Mouse (Mus musculus) neural tube, embryonic 15.5 days (tissue): Measurements from ENCODE around the gene Flt3. TPM values are rescaled to one million over a fixed set of nuclear protein-coding genes. Genes with fewer than 3 reads are reported as not detected.
A peak's percentile ranks its signal among the peaks of the same experiment; 100 is the strongest.

ENCODE experiments used
- ATAC-seq: fragments of 200-750 bp; cut with Nextera tagmentation; 2 replicates; pipeline ENCODE4 v1.8.0; 2017; ENCODE audit warnings: mild to moderate bottlenecking, moderate TSS enrichment, moderate library complexity; ENCODE audit not compliant: low FRiP score
- H3K27ac ChIP-seq: fragments of 300-500 bp; sonication (generic); replicated peaks from 2 replicates; pipeline ENCODE4 v1.5.1; 2015; ENCODE audit warnings: mild to moderate bottlenecking, inconsistent platforms
- H3K27me3 ChIP-seq: fragments of 300-500 bp; sonication (generic); replicated peaks from 2 replicates; pipeline ENCODE4 v1.6.1; 2015; ENCODE audit warnings: inconsistent platforms
- H3K36me3 ChIP-seq: fragments of 300-500 bp; sonication (generic); 2 replicates; pipeline ENCODE4 v1.6.1; 2015; ENCODE audit warnings: inconsistent platforms
- H3K4me1 ChIP-seq: fragments of 300-500 bp; sonication (generic); 2 replicates; pipeline ENCODE4 v1.6.1; 2015; ENCODE audit warnings: inconsistent platforms
- H3K4me2 ChIP-seq: fragments of 300-500 bp; sonication (generic); 2 replicates; pipeline ENCODE4 v1.6.1; 2015; ENCODE audit warnings: inconsistent platforms, mild to moderate bottlenecking, moderate library complexity
- H3K4me3 ChIP-seq: fragments of 300-500 bp; sonication (generic); replicated peaks from 2 replicates; pipeline ENCODE4 v1.5.1; 2015; ENCODE audit warnings: mild to moderate bottlenecking, inconsistent platforms
- H3K9ac ChIP-seq: fragments of 300-500 bp; sonication (generic); replicated peaks from 2 replicates; pipeline ENCODE4 v1.6.1; 2015; ENCODE audit warnings: mild to moderate bottlenecking, inconsistent platforms
- H3K9me3 ChIP-seq: fragments of 300-500 bp; sonication (generic); replicated peaks from 2 replicates; pipeline ENCODE4 v1.6.1; 2016; ENCODE audit warnings: inconsistent platforms
- WGBS: fragments of 180-500 bp; shearing (Covaris S2); methylation state at CpG from one replicate; pipeline ENCODE4 v1.1.7; 2015; ENCODE audit warnings: mixed read lengths; 5-methylcytosine and 5-hydroxymethylcytosine counted together
- microRNA-seq: library from miRNA; unstranded; fragments of <30 nt; microRNA quantifications from one replicate; pipeline ENCODE4, GENCODE M21; 2017
- polyA plus RNA-seq: library from polyadenylated mRNA; unstranded; fragments of >200 nt; fragmentation: Nextera tagmentation; extraction: Ambion mirVana; gene quantifications from 2 replicates; pipeline ENCODE4 v1.2.1, GENCODE M21; 2015

Gene Flt3
- polyA plus RNA-seq, 1 experiment from 2014 or later, result 2.6 TPM

DNA sequence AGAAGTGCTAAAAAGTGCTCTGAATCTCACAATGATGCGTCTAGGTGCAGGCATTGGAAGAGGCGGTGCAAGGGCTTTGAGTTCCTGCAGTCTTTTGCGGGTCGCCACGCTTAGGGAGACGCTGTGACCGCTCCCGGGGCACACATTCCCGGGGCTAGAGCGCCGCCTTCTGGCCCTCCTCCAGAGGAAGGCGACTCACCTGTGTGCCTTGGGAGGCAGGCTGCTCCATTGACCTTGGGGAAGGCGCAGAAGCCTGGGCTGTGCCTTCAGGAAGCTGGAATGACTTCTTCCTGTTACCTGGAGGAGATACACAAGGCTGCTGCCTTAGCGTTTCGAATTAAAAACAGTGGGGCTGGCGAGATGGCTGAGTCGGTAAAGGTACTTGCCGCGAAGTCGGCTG is 106.2 kb downstream of the Flt3 start:
- H3K27ac ChIP-seq, result no peak overlapping the region
- ATAC-seq, result no peak
- H3K9ac ChIP-seq, result no peak overlapping the region
- peaks cover 61% of the 10 kb centered on the region for H3K27me3 ChIP-seq
- no peak overlapping the region for H3K4me3 ChIP-seq
- no peaks in the 10 kb centered on the region for H3K4me1 ChIP-seq
- no peak overlapping the region for H3K4me2 ChIP-seq
- H3K36me3 ChIP-seq, result no peaks in the 10 kb centered on the region
- 28% methylated on average over 20 of the region's 20 CpGs for WGBS
- H3K9me3 ChIP-seq, result no peaks in the 10 kb centered on the region

DNA sequence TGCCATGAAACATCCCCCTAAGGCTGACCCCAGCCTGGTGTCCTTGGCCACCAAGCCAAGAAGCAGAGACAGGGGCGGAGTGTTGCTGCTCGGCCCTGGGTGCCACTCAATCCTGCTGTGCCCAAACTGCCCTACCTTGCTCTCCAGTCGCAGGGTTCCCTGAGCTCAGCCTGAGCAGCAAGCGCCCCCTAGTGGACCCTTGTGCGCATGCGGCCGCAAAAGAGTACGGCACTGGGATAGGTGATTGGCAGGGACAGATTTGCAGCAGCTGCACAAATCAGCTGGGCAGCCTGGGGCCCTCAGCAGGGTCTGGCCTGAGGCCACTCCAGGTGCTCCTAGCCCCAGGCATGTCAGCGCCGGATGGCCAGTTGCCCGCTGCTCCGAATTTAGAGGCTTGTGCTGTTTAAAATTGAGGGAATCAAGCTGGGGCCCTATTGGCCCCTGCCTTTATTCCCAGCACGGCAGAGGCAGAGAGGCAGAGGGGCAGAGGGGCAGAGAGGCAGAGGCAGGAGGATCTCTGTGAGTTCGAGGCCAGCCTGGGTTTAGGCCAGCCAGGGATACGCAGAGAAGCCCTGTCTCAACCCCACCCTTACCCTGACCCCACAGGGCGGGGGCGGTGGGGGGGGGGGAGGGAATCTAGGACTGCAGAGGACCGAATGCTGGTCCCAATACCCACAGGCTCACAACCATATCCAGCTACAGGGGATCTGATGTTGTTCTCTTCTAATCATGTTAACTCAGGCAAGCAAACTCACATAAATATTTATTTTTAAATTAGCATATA is 107.0 kb downstream of the Flt3 start:
- peak; percentile 61 for ATAC-seq
- Histone ChIP-seq H3K4me2 (no peak overlapping the region), H3K4me1 (no peaks in the 10 kb centered on the region), H3K9ac (no peak overlapping the region), H3K27ac (no peak overlapping the region), H3K9me3 (no peaks in the 10 kb centered on the region), H3K4me3 (no peak overlapping the region), H3K36me3 (no peaks in the 10 kb centered on the region), H3K27me3 (peaks cover 53% of the 10 kb centered on the region)
- 21% methylated on average over 18 of the region's 18 CpGs for WGBS

DNA sequence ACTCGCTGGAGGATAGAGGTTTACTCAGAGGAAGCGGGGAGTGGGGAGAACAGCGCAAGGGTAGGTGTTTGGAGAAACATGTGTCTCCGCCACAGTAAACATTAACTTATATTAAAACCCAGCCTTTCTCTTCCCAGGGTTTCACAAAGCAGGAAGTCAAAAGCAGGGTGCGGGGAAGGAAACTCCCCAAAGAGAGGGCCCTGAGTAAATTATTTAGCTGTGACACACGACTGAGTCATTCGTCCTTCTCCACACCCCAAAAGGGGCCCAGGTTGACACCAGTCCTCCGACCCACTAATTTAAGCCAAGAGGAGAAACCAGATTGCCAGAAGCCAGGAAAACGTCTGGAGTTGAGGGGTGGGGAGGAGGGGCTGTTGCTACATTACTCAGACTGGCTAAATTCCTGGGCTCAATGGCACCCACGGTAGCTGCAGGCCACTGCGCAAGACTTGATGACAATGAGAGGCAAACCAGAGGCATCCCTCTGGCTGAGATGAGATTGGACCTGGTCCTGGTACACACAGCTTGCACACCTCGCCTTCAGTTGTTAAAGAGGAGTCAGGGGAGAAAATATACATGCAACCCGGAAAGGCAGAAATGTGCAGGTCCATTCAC is 107.7 kb downstream of the Flt3 start:
- Histone ChIP-seq H3K9me3 (no peaks in the 10 kb centered on the region), H3K9ac (no peak overlapping the region), H3K27ac (no peak overlapping the region), H3K4me1 (no peaks in the 10 kb centered on the region), H3K4me2 (no peak overlapping the region), H3K27me3 (peaks cover 46% of the 10 kb centered on the region), H3K36me3 (no peaks in the 10 kb centered on the region), H3K4me3 (no peak overlapping the region)
- ATAC-seq, result no peak
- WGBS, result 56% methylated on average over 13 of the region's 13 CpGs

DNA sequence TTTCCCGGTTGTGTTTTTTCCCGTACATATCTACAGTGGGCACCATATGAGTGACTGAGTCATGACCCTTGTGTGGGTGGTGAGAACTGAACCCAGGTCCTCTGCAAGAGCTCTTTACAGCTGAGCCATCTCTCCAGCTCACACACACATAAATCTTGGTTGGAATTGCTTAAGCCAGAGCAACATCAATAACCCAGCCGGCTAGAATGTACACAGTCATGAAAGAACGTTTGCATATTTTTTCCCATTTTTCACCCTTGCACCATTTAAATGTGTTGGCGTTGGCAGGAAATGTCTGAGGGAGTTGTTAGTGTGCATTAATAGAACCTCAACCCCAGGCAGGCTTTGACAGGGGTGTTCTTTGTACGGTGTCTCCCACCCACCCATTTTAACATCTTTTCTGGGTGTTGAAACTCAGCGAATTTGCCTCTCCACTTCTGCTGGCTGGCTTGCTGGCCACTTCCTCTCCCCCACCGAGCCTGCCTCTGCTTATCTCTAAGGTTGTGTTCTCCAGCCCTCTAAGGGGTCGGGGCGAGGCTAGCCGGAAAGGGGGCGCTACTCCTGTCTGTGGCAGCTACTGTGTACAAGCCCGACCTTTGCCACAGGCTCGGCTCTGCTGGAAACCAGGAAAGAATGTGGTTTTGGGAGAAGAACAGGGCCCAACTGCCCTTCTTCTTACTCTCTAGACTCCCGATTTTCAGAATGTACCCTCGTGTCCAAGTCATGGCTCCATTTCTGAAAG is 108.4 kb downstream of the Flt3 start:
- H3K4me1 ChIP-seq, result no peaks in the 10 kb centered on the region
- peaks cover 41% of the 10 kb centered on the region for H3K27me3 ChIP-seq
- H3K4me2 ChIP-seq, result no peak overlapping the region
- no peak for ATAC-seq
- no peak overlapping the region for H3K9ac ChIP-seq
- no peaks in the 10 kb centered on the region for H3K9me3 ChIP-seq
- WGBS, result 43% methylated on average over 16 of the region's 16 CpGs
- H3K36me3 ChIP-seq, result no peaks in the 10 kb centered on the region
- H3K4me3 ChIP-seq, result no peak overlapping the region
- H3K27ac ChIP-seq, result no peak overlapping the region

DNA sequence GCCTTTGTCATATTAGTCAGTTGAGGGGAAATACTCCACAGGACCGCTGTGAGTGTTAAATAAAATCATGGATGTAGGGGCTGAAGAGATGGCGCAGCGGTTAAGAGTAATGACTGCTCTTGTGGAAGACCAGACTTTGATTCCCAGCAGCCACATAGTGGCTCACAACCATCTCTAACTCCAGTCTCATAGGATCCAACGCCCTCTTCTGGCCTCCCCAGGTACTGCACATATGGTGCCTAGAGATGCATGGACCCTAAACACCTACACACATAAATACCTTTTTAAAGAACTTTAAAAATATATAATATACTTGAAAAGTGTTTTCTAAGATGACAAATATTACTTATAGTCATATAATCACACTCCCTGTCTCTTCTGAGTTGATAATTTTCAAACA is 115.9 kb downstream of the Flt3 start:
- 78% methylated on average over 4 of the region's 4 CpGs for WGBS
- Histone ChIP-seq H3K9me3 (no peaks in the 10 kb centered on the region), H3K4me1 (no peaks in the 10 kb centered on the region), H3K27me3 (peaks cover 29% of the 10 kb centered on the region), H3K4me3 (no peak overlapping the region), H3K4me2 (no peak overlapping the region), H3K36me3 (no peaks in the 10 kb centered on the region), H3K27ac (no peak overlapping the region), H3K9ac (no peak overlapping the region)
- ATAC-seq, result no peak

Small RNAs within 50 kb of the gene (microRNA-seq; reads per million reads assigned to microRNA genes)
- not detected for gene Mir7k

Other genes with a start within 250 kb of the Flt3 start
- 1.3 and 2.1 TPM in 2 replicates for gene Gsx1, start 211.8 kb downstream of the Flt3 start, polyA plus RNA-seq
- gene Pdx1, start 130.5 kb downstream of the Flt3 start, polyA plus RNA-seq, result not detected in 2 replicates
- gene Cdx2, start 93.2 kb downstream of the Flt3 start, polyA plus RNA-seq, result 3.1 TPM in 1 of 2 replicates, not detected in the other
- gene Urad, start 78.0 kb downstream of the Flt3 start, polyA plus RNA-seq, result 0.24 TPM in 1 of 2 replicates, not detected in the other
- 61.5 and 61.6 TPM in 2 replicates for gene Pan3, start 29.7 kb upstream of the Flt3 start, polyA plus RNA-seq